ENCODE assay signal across 8 mouse cellular contexts in genomic region chr4:141545071-141545742, GRCm38 (mm10). TPM values are rescaled to one million over a fixed set of nuclear protein-coding genes. Genes with fewer than 3 reads are reported as not detected.
DNase-seq lines count a peak whose midpoint lies in the region; ATAC-seq and TF ChIP-seq lines count a peak whose summit lies in the region.

No protein-coding gene starts in this region.

- ATAC-seq in heart, embryonic 13.5 days (ENCODE audit: extremely low read depth, insufficient number of reproducible peaks, low FRiP score, low TSS enrichment), result peak; percentile 41
- ATAC-seq in liver, embryonic 16.5 days (ENCODE audit: low read depth), result peak; percentile 28
- ATAC-seq in neural tube, embryonic 12.5 days (ENCODE audit: low FRiP score, low read depth), result peak; percentile 29

- H3K9me3 ChIP-seq in E14TG2a.4 (ENCODE audit: low read length), result no peaks in the 10 kb centered on the region
- no peaks in the 10 kb centered on the region for H3K9me3 ChIP-seq in forebrain, embryonic 10.5 days
- no peaks in the 10 kb centered on the region for H3K9me3 ChIP-seq in heart, embryonic 13.5 days
- H3K9me3 ChIP-seq in liver, embryonic 16.5 days (replicated peaks; ENCODE audit: control insufficient read depth, low read length), result no peaks in the 10 kb centered on the region
- no peaks in the 10 kb centered on the region for H3K9me3 ChIP-seq in neural tube, embryonic 12.5 days

- DNase-seq in c-Kit-negative CD71-positive TER-119-positive erythroid progenitor cells, embryonic 14.5 days (ENCODE audit: low read depth, low spot score), result peak; percentile 33
- DNase-seq in forebrain, embryonic 10.5 days (ENCODE audit: extremely low spot score, low spot score), result no peak
- peak; percentile 88 for DNase-seq in kidney, postnatal 10 days
- DNase-seq in testis, postnatal 14 days (ENCODE audit: low spot score), result peak; percentile 82

- H3K9ac ChIP-seq in heart, embryonic 13.5 days, result peak overlapping the region; percentile 95
- H3K9ac ChIP-seq in liver, embryonic 16.5 days (ENCODE audit: low read depth, low read length), result peak overlapping the region; percentile 91
- H3K9ac ChIP-seq in neural tube, embryonic 12.5 days, result peak overlapping the region; percentile 88

- H3K36me3 ChIP-seq in E14TG2a.4 (ENCODE audit: insufficient read depth, low read length), result peaks cover 7% of the 10 kb centered on the region; the same call in 1 of the 2 replicates
- H3K36me3 ChIP-seq in forebrain, embryonic 10.5 days (replicated peaks), result no peaks in the 10 kb centered on the region
- H3K36me3 ChIP-seq in heart, embryonic 13.5 days, result no peaks in the 10 kb centered on the region
- H3K36me3 ChIP-seq in liver, embryonic 16.5 days (ENCODE audit: control insufficient read depth, insufficient read depth), result no peaks in the 10 kb centered on the region
- no peaks in the 10 kb centered on the region for H3K36me3 ChIP-seq in neural tube, embryonic 12.5 days

- H3K4me1 ChIP-seq in E14TG2a.4 (replicated peaks; ENCODE audit: low read depth, low read length), result peaks cover 35% of the 10 kb centered on the region
- H3K4me1 ChIP-seq in forebrain, embryonic 10.5 days, result peaks cover 53% of the 10 kb centered on the region
- peaks cover 21% of the 10 kb centered on the region for H3K4me1 ChIP-seq in heart, embryonic 13.5 days
- H3K4me1 ChIP-seq in liver, embryonic 16.5 days (ENCODE audit: control insufficient read depth, low read depth, low read length), result peaks cover 18% of the 10 kb centered on the region
- peaks cover 16% of the 10 kb centered on the region for H3K4me1 ChIP-seq in neural tube, embryonic 12.5 days

- H3K4me3 ChIP-seq in E14TG2a.4 (replicated peaks; ENCODE audit: low read length), result peak overlapping the region; percentile 92
- peak overlapping the region; percentile 78 for H3K4me3 ChIP-seq in forebrain, embryonic 10.5 days
- H3K4me3 ChIP-seq in heart, embryonic 13.5 days, result peak overlapping the region; percentile 76
- H3K4me3 ChIP-seq in liver, embryonic 16.5 days (ENCODE audit: low read depth, low read length), result peak overlapping the region; percentile 95
- H3K4me3 ChIP-seq in neural tube, embryonic 12.5 days, result peak overlapping the region; percentile 73

- peak overlapping the region; percentile 97 for H3K4me2 ChIP-seq in heart, embryonic 13.5 days
- H3K4me2 ChIP-seq in liver, embryonic 16.5 days (ENCODE audit: low read depth, low read length), result peak overlapping the region; percentile 95
- peak overlapping the region; percentile 91 for H3K4me2 ChIP-seq in neural tube, embryonic 12.5 days (replicated peaks)

- no peaks in the 10 kb centered on the region for H3K27me3 ChIP-seq in E14TG2a.4 (ENCODE audit: insufficient read depth, low read length)
- H3K27me3 ChIP-seq in forebrain, embryonic 10.5 days (ENCODE audit: poor library complexity, severe bottlenecking), result no peaks in the 10 kb centered on the region
- no peaks in the 10 kb centered on the region for H3K27me3 ChIP-seq in heart, embryonic 13.5 days (replicated peaks)
- H3K27me3 ChIP-seq in liver, embryonic 16.5 days (ENCODE audit: control insufficient read depth, insufficient read depth, low read depth, low read length), result no peaks in the 10 kb centered on the region
- no peaks in the 10 kb centered on the region for H3K27me3 ChIP-seq in neural tube, embryonic 12.5 days (replicated peaks)

- peak overlapping the region; percentile 99 for H3K27ac ChIP-seq in forebrain, embryonic 10.5 days
- H3K27ac ChIP-seq in heart, embryonic 13.5 days (replicated peaks), result peak overlapping the region; percentile 100
- H3K27ac ChIP-seq in liver, embryonic 16.5 days (ENCODE audit: low read length), result peak overlapping the region; percentile 100
- H3K27ac ChIP-seq in neural tube, embryonic 12.5 days, result peak overlapping the region; percentile 95

- WGBS in forebrain, embryonic 10.5 days, result under 1% methylated on average over 45 of the region's 45 CpGs
- WGBS in heart, embryonic 13.5 days, result under 1% methylated on average over 45 of the region's 45 CpGs
- under 1% methylated on average over 45 of the region's 45 CpGs for WGBS in liver, embryonic 16.5 days (ENCODE audit: insufficient replicate concordance)
- WGBS in neural tube, embryonic 12.5 days, result under 1% methylated on average over 45 of the region's 45 CpGs

- TF ChIP-seq CTCF in E14TG2a.4 (conservative IDR thresholded peaks at IDR 0.05; ENCODE audit: low read length), result no peak

RNA-seq across cellular contexts. Expression of gene Spen, which starts 6.8 kb away (rescaled TPM):
- 10.7 and 12.0 TPM in 2 replicates for polyA plus RNA-seq in forebrain, embryonic 10.5 days (2016; fragmentation: Nextera tagmentation; extraction: Ambion mirVana)
- polyA plus RNA-seq in heart, embryonic 13.5 days (2015; fragmentation: Nextera tagmentation; extraction: Ambion mirVana), result 5.1 and 6.6 TPM in 2 replicates
- 2.9 and 3.3 TPM in 2 replicates for polyA plus RNA-seq in liver, embryonic 16.5 days (2015; fragmentation: Nextera tagmentation; extraction: Ambion mirVana)
- polyA plus RNA-seq in neural tube, embryonic 12.5 days (2016; fragmentation: Nextera tagmentation; extraction: Ambion mirVana), result 21.1 and 21.3 TPM in 2 replicates
